Mouse (Mus musculus) forebrain, postnatal 0 days (tissue): ENCODE measurements around the gene Rtl10. TPM values are rescaled to one million over a fixed set of nuclear protein-coding genes. Genes with fewer than 3 reads are reported as not detected.

Experiments used
- ATAC-seq: fragments of 200-750 bp; cut with Nextera tagmentation; 2 replicates; pipeline ENCODE4 v1.8.0; 2017; ENCODE audit warnings: mild to moderate bottlenecking, moderate library complexity
- DNase-seq: peaks from one replicate; pipeline ENCODE4 v3.0.0-alpha.2; 2015
- H3K27ac ChIP-seq: fragments of 300-500 bp; sonication (generic); 2 replicates; pipeline ENCODE4 v1.5.1; 2014; ENCODE audit warnings: low read depth, mild to moderate bottlenecking, antibody characterized with exemption, low read length, moderate library complexity, mixed read lengths
- H3K27me3 ChIP-seq: fragments of 300-500 bp; sonication (generic); 2 replicates; pipeline ENCODE4 v1.6.1; 2014; ENCODE audit warnings: mild to moderate bottlenecking, low read length, mixed read lengths; ENCODE audit not compliant: insufficient read depth
- H3K36me3 ChIP-seq: fragments of 300-500 bp; sonication (generic); 2 replicates; pipeline ENCODE4 v1.6.1; 2014; ENCODE audit warnings: mild to moderate bottlenecking, moderate library complexity; ENCODE audit not compliant: insufficient read depth
- H3K4me1 ChIP-seq: fragments of 300-500 bp; sonication (generic); 2 replicates; pipeline ENCODE4 v1.6.1; 2014; ENCODE audit warnings: antibody characterized with exemption; ENCODE audit not compliant: insufficient read depth
- H3K4me2 ChIP-seq: fragments of 300-500 bp; sonication (generic); 2 replicates; pipeline ENCODE4 v1.6.1; 2014; ENCODE audit warnings: low read depth, mild to moderate bottlenecking, moderate library complexity
- H3K4me3 ChIP-seq: fragments of 300-500 bp; sonication (generic); 2 replicates; pipeline ENCODE4 v1.5.1; 2014; ENCODE audit warnings: low read depth, low read length, mixed read lengths
- H3K9ac ChIP-seq: fragments of 300-500 bp; sonication (generic); 2 replicates; pipeline ENCODE4 v1.6.1; 2014; ENCODE audit warnings: mild to moderate bottlenecking
- H3K9me3 ChIP-seq: fragments of 300-500 bp; sonication (generic); 2 replicates; pipeline ENCODE4 v1.6.1; 2016; ENCODE audit warnings: low read length
- CTCF ChIP-seq: sonication (generic); IDR thresholded peaks from 2 replicates; pipeline ENCODE4 v1.5.1; 2016; ENCODE audit warnings: antibody characterized with exemption, control low read depth, low read depth
- WGBS: fragments of 180-500 bp; shearing (Covaris S2); extraction: QIAGEN DNeasy Blood & Tissue Kit; methylation state at CpG from one replicate; pipeline ENCODE4 v1.1.7; 2014; 5-methylcytosine and 5-hydroxymethylcytosine counted together
- polyA plus RNA-seq: library from polyadenylated mRNA; unstranded; fragments of >200 nt; fragmentation: Nextera tagmentation; extraction: Ambion mirVana; gene quantifications from 2 replicates; pipeline ENCODE4 v1.2.1, GENCODE M21; 2015
- total RNA-seq: library from RNA; depleted of rRNA; stranded (reverse); fragments of >200 nt; gene quantifications from 2 replicates; pipeline ENCODE4 v1.2.3, GENCODE M21; 2014

The Rtl10 gene
- total and polyA plus RNA-seq, 2 experiments from 2014 or later: 2.9 to 7.7 TPM

- no peaks in the 10 kb centered on the region for H3K9me3 ChIP-seq
- peak overlapping the region; percentile 33; the same call in 1 of the 2 replicates for H3K9ac ChIP-seq
- peak; percentile 46; the same call in 1 of the 2 replicates for ATAC-seq
- H3K27me3 ChIP-seq: no peaks in the 10 kb centered on the region
- no peak for TF ChIP-seq CTCF
- 21% methylated on average over 12 of the region's 12 CpGs for WGBS
- H3K4me3 ChIP-seq: no peak overlapping the region
- H3K4me1 ChIP-seq: no peaks in the 10 kb centered on the region; the same call in 1 of the 2 replicates
- no peak for DNase-seq
- peak overlapping the region; percentile 26 for H3K4me2 ChIP-seq
- peaks cover 13% of the 10 kb centered on the region; the same call in 1 of the 2 replicates for H3K36me3 ChIP-seq
- no peak overlapping the region for H3K27ac ChIP-seq
These were observed 39.3 kb upstream of the Rtl10 start for GRCm38 (mm10) chr16:18459335-18459954.

- Histone ChIP-seq H3K36me3 (peaks cover 11% of the 10 kb centered on the region; the same call in 1 of the 2 replicates), H3K9ac (peak overlapping the region; percentile 33; the same call in 1 of the 2 replicates), H3K27ac (no peak overlapping the region; the same call in 1 of the 2 replicates), H3K27me3 (no peaks in the 10 kb centered on the region), H3K9me3 (no peaks in the 10 kb centered on the region), H3K4me1 (no peaks in the 10 kb centered on the region; the same call in 1 of the 2 replicates), H3K4me3 (no peak overlapping the region), H3K4me2 (peak overlapping the region; percentile 26)
- TF ChIP-seq CTCF: no peak
- peak; percentile 86 for ATAC-seq
- DNase-seq: peak; percentile 58
- WGBS: 5% methylated on average over 11 of the region's 11 CpGs
These were observed 38.7 kb upstream of the Rtl10 start for GRCm38 (mm10) chr16:18459955-18460370.

GRCm38 (mm10) chr16:18460826-18461225 lies 37.9 kb upstream of the Rtl10 start:
- TF ChIP-seq CTCF: no peak
- no peaks in the 10 kb centered on the region; the same call in 1 of the 2 replicates for H3K4me1 ChIP-seq
- H3K27ac ChIP-seq: no peak overlapping the region
- no peak overlapping the region for H3K4me3 ChIP-seq
- 92% methylated on average over 3 of the region's 3 CpGs for WGBS
- ATAC-seq (no peak), DNase-seq (no peak)
- no peaks in the 10 kb centered on the region for H3K9me3 ChIP-seq
- H3K9ac ChIP-seq: no peak overlapping the region
- H3K27me3 ChIP-seq: no peaks in the 10 kb centered on the region
- H3K4me2 ChIP-seq: no peak overlapping the region
- peaks cover 11% of the 10 kb centered on the region; the same call in 1 of the 2 replicates for H3K36me3 ChIP-seq

- Histone ChIP-seq H3K36me3 (peaks cover 7% of the 10 kb centered on the region; the same call in 1 of the 2 replicates), H3K4me3 (no peak overlapping the region), H3K27ac (no peak overlapping the region), H3K27me3 (no peaks in the 10 kb centered on the region), H3K9me3 (no peaks in the 10 kb centered on the region), H3K4me2 (no peak overlapping the region), H3K9ac (no peak overlapping the region), H3K4me1 (no peaks in the 10 kb centered on the region; the same call in 1 of the 2 replicates)
- WGBS: 72% methylated on average over 9 of the region's 9 CpGs
- ATAC-seq (no peak), DNase-seq (no peak)
- TF ChIP-seq CTCF: no peak
These were observed 36.7 kb upstream of the Rtl10 start for GRCm38 (mm10) chr16:18462031-18462430.

- Histone ChIP-seq H3K4me3 (no peak overlapping the region), H3K4me1 (no peaks in the 10 kb centered on the region; the same call in 1 of the 2 replicates), H3K27me3 (no peaks in the 10 kb centered on the region), H3K36me3 (0 out of 2 replicates have a peak, but pooled peaks cover 4% of the 10 kb centered on the region), H3K9me3 (no peaks in the 10 kb centered on the region), H3K27ac (no peak overlapping the region), H3K4me2 (no peak overlapping the region), H3K9ac (no peak overlapping the region)
- ATAC-seq (no peak), DNase-seq (no peak)
- WGBS: 55% methylated on average over 8 of the region's 8 CpGs
- no peak for TF ChIP-seq CTCF
These were observed 36.1 kb upstream of the Rtl10 start for GRCm38 (mm10) chr16:18462598-18462997.

GRCm38 (mm10) chr16:18464271-18464670 lies 34.4 kb upstream of the Rtl10 start:
- Histone ChIP-seq H3K4me2 (no peak overlapping the region), H3K9me3 (no peaks in the 10 kb centered on the region), H3K4me3 (no peak overlapping the region), H3K9ac (no peak overlapping the region), H3K36me3 (no peaks in the 10 kb centered on the region), H3K27me3 (no peaks in the 10 kb centered on the region), H3K27ac (0 out of 2 replicates have a peak overlapping the region, but pooled peaks have one; percentile 35), H3K4me1 (no peaks in the 10 kb centered on the region; the same call in 1 of the 2 replicates)
- DNase-seq: no peak
- no peak for TF ChIP-seq CTCF
- no peak for ATAC-seq
- 68% methylated on average over 3 of the region's 3 CpGs for WGBS

- no peaks in the 10 kb centered on the region for H3K4me1 ChIP-seq
- 22% methylated on average over 1 of the region's 1 CpGs for WGBS
- H3K27ac ChIP-seq: no peak overlapping the region
- no peak for ATAC-seq
- no peak overlapping the region for H3K4me2 ChIP-seq
- no peak for DNase-seq
- H3K27me3 ChIP-seq: no peaks in the 10 kb centered on the region
- no peaks in the 10 kb centered on the region for H3K9me3 ChIP-seq
- H3K9ac ChIP-seq: no peak overlapping the region
- H3K4me3 ChIP-seq: no peak overlapping the region
- no peak for TF ChIP-seq CTCF
- H3K36me3 ChIP-seq: no peaks in the 10 kb centered on the region; the same call in 1 of the 2 replicates
These were observed 27.9 kb upstream of the Rtl10 start for GRCm38 (mm10) chr16:18470829-18471228.
